Mouse (Mus musculus) heart, adult 2 months (tissue): Measurements from ENCODE around the gene Ksr2. TPM values are rescaled to one million over a fixed set of nuclear protein-coding genes. Genes with fewer than 3 reads are reported as not detected.

Experiments
- DNase-seq, 2 experiments: peaks; one replicate each; pipeline ENCODE4 v3.0.0; 2021
- H3K27ac ChIP-seq: fragments of 200-600 bp; 2 replicates; pipeline ENCODE4 v1.8.1; 2022
- H3K27me3 ChIP-seq: fragments of 200-500 bp; 2 replicates; pipeline ENCODE4 v1.6.1; 2012; ENCODE audit warnings: mild to moderate bottlenecking, low read length, inconsistent platforms, mixed read lengths; ENCODE audit not compliant: control insufficient read depth, insufficient read depth
- H3K36me3 ChIP-seq: fragments of 200-500 bp; 2 replicates; pipeline ENCODE4 v1.6.1; 2012; ENCODE audit warnings: low read length, inconsistent platforms; ENCODE audit not compliant: control insufficient read depth, insufficient read depth
- H3K4me1 ChIP-seq: fragments of 200-500 bp; 2 replicates; pipeline ENCODE4 v1.6.1; 2011; ENCODE audit warnings: low read length; ENCODE audit not compliant: control insufficient read depth, insufficient read depth
- H3K4me3 ChIP-seq: fragments of 200-600 bp; 2 replicates; pipeline ENCODE4 v1.8.1; 2022
- H3K79me2 ChIP-seq: fragments of 200-500 bp; replicated peaks from 2 replicates; pipeline ENCODE4 v1.6.1; 2012; ENCODE audit warnings: mild to moderate bottlenecking, inconsistent platforms, low read length, moderate library complexity, mixed read lengths; ENCODE audit not compliant: control insufficient read depth, insufficient read depth
- H3K9ac ChIP-seq: fragments of 200-500 bp; 2 replicates; pipeline ENCODE4 v1.6.1; 2012; ENCODE audit warnings: low read depth, mild to moderate bottlenecking, control low read depth, inconsistent platforms, low read length, mixed read lengths
- CTCF ChIP-seq: fragments of 200-600 bp; IDR thresholded peaks from 2 replicates; pipeline ENCODE4 v1.8.1; 2022; ENCODE audit warnings: antibody characterized with exemption, mild to moderate bottlenecking, moderate library complexity
- EP300 ChIP-seq: fragments of 200-500 bp; IDR thresholded peaks from 2 replicates; pipeline ENCODE4 v1.6.1; 2011; ENCODE audit warnings: low read depth, low read length, control low read depth; ENCODE audit not compliant: insufficient read depth
- POLR2A ChIP-seq: fragments of 200-500 bp; IDR thresholded peaks from 2 replicates; pipeline ENCODE4 v1.6.1; 2011; ENCODE audit warnings: mild to moderate bottlenecking, low read depth, low read length, control low read depth; ENCODE audit not compliant: insufficient read depth
- WGBS: fragments of 180-500 bp; shearing (Covaris S2); methylation state at CpG from one replicate; pipeline ENCODE4 v1.1.7; 2018; 5-methylcytosine and 5-hydroxymethylcytosine counted together
- intact Hi-C: fragments of 180-260 bp; cut with DNase I; formaldehyde crosslinking; loops from one replicate; pipeline ENCODE4 v1.15.1; 2025
- polyA plus RNA-seq: library from polyadenylated mRNA; depleted of rRNA; stranded (reverse); fragments of >200 nt; gene quantifications from 2 replicates; pipeline ENCODE4 v1.2.3, GENCODE M21; 2012
- total RNA-seq, 2 experiments: library from RNA; stranded (reverse); gene quantifications; 2 replicates each; pipeline ENCODE4 v1.2.3; 2021

The Ksr2 gene
- total and polyA plus RNA-seq, 3 experiments: 0.02 to 0.05 TPM; not detected in 1

DNA sequence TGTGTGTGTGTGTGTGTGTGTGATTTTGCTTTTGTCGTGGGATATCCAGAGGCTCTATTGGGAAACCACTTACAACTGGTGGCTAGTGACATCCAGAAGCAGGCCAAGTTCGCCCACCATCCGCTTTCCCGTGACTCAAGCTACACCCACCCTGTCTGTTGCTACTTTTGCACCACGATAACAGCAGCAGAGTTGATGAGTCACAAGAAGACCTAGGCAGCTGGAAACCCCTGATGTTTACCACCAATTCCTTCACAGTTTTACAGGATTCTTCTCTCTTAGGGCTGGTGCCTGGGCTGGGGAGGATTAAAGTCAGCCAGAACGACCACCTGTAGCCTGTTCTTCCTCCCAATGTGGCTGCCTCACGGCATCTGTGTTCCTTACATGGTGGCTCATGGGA, 277.5 kb downstream of the Ksr2 start:
- H3K9ac ChIP-seq: no peak overlapping the region
- H3K4me1 ChIP-seq: no peaks in the 10 kb centered on the region
- no peaks in the 10 kb centered on the region for H3K36me3 ChIP-seq
- no peak overlapping the region for H3K27ac ChIP-seq
- no peaks in the 10 kb centered on the region for H3K79me2 ChIP-seq
- no peaks in the 10 kb centered on the region for H3K27me3 ChIP-seq
- no peak overlapping the region for H3K4me3 ChIP-seq
- intact Hi-C loops: no loop called here
- TF ChIP-seq CTCF (no peak), POLR2A (no peak), EP300 (no peak)
- WGBS: 56% methylated on average over 7 of the region's 7 CpGs
- no peak for DNase-seq

DNA sequence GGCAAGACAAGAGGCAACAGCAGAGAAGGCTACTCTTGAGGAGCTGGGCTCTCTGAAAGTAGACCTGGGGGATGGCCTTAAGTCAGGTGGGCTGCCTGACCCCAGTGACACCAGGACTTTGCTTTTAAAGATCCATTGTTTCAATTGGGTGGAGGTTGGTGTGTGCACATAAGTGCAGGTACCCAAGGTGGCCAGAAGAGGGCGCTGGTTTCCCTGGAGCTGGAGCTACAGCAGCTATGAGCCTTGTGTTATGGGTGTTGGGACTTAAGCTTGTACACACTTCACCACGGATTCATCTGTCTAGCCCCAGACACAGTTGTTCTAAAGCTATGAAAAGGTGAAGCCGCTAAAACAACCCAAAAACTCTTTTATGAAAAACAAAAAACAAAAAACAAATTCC, 279.8 kb downstream of the Ksr2 start:
- Histone ChIP-seq H3K27me3 (no peaks in the 10 kb centered on the region), H3K9ac (no peak overlapping the region), H3K79me2 (no peaks in the 10 kb centered on the region), H3K4me3 (no peak overlapping the region), H3K27ac (no peak overlapping the region), H3K36me3 (no peaks in the 10 kb centered on the region), H3K4me1 (no peaks in the 10 kb centered on the region)
- TF ChIP-seq CTCF: peak; percentile 21; the same call in 1 of the 2 replicates
- no peak for TF ChIP-seq EP300
- no peak for DNase-seq
- intact Hi-C loops: no loop called here
- WGBS: 78% methylated on average over 3 of the region's 3 CpGs

DNA sequence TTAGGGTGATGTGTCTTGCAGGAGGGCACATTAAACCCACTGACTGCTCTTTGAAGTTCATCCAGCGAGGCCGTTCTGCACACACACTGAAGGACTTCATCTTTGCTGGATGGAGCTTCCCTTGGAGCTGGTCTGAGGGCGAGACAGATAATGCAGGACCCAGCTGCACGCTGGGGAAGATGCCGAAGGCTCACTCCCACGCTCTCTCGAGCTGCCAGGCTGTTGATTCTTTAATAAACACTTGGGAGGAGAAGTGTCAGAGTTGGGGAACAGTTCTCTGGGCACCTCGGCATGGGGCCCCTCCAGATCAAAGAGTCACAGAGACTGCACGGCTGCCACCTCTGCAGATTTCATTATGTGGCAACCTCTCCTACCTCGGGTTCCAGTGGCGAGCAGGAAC, 280.8 kb downstream of the Ksr2 start:
- H3K4me1 ChIP-seq: no peaks in the 10 kb centered on the region
- WGBS: 38% methylated on average over 11 of the region's 11 CpGs
- TF ChIP-seq POLR2A (no peak), EP300 (no peak), CTCF (no peak)
- no peaks in the 10 kb centered on the region for H3K27me3 ChIP-seq
- H3K27ac ChIP-seq: no peak overlapping the region
- no peaks in the 10 kb centered on the region for H3K79me2 ChIP-seq
- no peak overlapping the region for H3K9ac ChIP-seq
- no peaks in the 10 kb centered on the region for H3K36me3 ChIP-seq
- no peak for DNase-seq
- intact Hi-C loops: no loop called here
- H3K4me3 ChIP-seq: no peak overlapping the region

DNA sequence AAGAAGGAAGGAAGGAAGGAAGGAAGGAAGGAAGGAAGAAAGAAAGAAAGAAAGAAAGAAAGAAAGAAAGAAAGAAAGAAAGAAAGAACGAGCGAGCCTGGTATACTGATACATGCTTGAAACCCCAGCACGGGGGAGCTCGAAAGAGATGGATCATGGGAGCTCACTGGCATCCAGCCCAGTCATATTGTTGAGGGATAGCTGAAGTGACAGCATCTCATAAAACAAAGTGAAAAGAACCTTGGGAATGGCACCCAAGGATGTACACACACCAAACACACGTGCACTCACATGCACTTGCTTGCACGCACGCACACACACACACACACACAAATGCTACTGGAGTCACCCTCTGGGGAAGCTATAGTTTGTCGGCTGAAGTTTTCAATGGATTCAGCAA, 282.6 kb downstream of the Ksr2 start:
- H3K27me3 ChIP-seq: no peaks in the 10 kb centered on the region
- no peaks in the 10 kb centered on the region for H3K79me2 ChIP-seq
- H3K4me3 ChIP-seq: no peak overlapping the region
- DNase-seq: no peak
- H3K9ac ChIP-seq: no peak overlapping the region
- no peaks in the 10 kb centered on the region for H3K4me1 ChIP-seq
- H3K36me3 ChIP-seq: no peaks in the 10 kb centered on the region
- intact Hi-C loops: no loop called here
- 78% methylated on average over 8 of the region's 8 CpGs for WGBS
- TF ChIP-seq EP300 (no peak), POLR2A (no peak), CTCF (no peak)
- no peak overlapping the region for H3K27ac ChIP-seq

DNA sequence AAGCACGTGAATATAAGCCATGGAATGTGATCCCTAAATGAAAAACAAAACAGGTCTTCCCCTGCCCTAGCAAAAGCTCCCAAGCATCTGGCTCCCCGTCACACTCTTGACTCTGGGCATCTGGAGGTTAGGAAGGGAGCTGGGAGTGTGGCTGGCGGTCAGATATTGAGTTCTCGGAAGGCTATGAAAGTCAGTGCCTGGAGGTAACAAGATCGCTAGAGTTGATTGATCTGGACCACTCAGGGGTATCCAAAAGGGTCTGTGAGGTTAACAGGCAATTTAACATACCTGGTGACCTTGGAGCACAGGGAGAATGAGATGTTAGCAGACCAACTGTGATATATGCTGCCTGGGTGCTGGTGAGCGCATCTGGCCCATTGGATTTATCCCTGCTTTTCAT, 283.8 kb downstream of the Ksr2 start:
- WGBS: 76% methylated on average over 6 of the region's 6 CpGs
- DNase-seq: no peak
- intact Hi-C loops: no loop called here
- Histone ChIP-seq H3K27me3 (no peaks in the 10 kb centered on the region), H3K79me2 (no peaks in the 10 kb centered on the region), H3K4me1 (no peaks in the 10 kb centered on the region), H3K27ac (no peak overlapping the region), H3K36me3 (no peaks in the 10 kb centered on the region), H3K4me3 (no peak overlapping the region), H3K9ac (no peak overlapping the region)
- no peak for TF ChIP-seq EP300
- TF ChIP-seq CTCF: no peak
- no peak for TF ChIP-seq POLR2A

DNA sequence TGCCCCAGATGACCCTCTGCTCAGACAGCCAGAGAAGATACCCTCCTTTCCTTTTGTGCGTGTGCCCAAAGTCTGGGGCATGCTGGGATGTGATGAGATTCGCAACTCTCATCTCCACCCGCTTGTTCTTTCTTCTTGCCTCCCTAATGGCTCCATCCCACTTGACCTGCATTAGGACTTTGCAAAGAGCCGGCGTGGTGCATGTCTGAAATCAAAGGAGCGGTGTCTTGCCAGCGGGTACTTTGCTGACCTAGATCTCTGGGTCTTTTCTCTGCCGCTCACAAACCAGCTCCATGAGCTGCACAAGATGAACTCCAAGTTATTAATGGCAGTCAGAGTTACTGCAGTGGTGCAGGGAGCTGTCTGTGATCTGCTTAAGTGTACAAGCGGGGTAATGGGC, 290.6 kb downstream of the Ksr2 start:
- TF ChIP-seq EP300 (no peak), CTCF (no peak), POLR2A (no peak)
- intact Hi-C loops: no loop called here
- no peak overlapping the region for H3K9ac ChIP-seq
- no peaks in the 10 kb centered on the region for H3K27me3 ChIP-seq
- peak in 1 of 2 experiments; percentile 7 for DNase-seq
- H3K4me3 ChIP-seq: no peak overlapping the region
- peaks cover 1% of the 10 kb centered on the region; the same call in 1 of the 2 replicates for H3K4me1 ChIP-seq
- WGBS: 69% methylated on average over 9 of the region's 9 CpGs
- no peaks in the 10 kb centered on the region for H3K36me3 ChIP-seq
- no peaks in the 10 kb centered on the region for H3K79me2 ChIP-seq
- no peak overlapping the region for H3K27ac ChIP-seq

DNA sequence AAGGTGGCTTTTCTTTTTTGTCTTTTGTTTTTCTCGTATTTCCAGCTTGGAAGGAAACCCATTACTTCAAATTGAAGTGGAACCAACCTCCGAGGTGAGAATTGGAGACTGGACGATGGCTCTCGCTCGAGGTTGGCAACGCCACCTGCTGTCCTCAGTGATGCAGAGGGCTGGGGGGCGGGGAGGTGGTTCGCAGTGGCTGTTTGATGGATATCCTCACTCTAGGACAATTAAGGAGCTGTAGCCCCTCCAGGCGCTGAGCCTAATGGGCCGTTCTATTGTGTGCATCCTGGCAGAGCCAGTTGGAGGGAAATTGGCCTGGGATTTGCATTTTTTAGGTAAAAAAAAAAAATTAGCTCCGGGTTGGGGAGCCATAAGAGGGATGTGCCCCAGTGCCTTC, 292.8 kb downstream of the Ksr2 start:
- H3K4me3 ChIP-seq: no peak overlapping the region
- WGBS: 54% methylated on average over 11 of the region's 11 CpGs
- intact Hi-C loops: no loop called here

More for the DNA sequence above, 292.8 kb downstream of the Ksr2 start:
- Histone ChIP-seq H3K4me1 (peaks cover 1% of the 10 kb centered on the region; the same call in 1 of the 2 replicates), H3K79me2 (no peaks in the 10 kb centered on the region), H3K9ac (no peak overlapping the region), H3K27me3 (no peaks in the 10 kb centered on the region), H3K27ac (no peak overlapping the region), H3K36me3 (no peaks in the 10 kb centered on the region)
- TF ChIP-seq CTCF (no peak), POLR2A (no peak), EP300 (no peak)
- DNase-seq: no peak
